Mouse (Mus musculus) cerebellum, adult 11-12 months (tissue): Measurements from ENCODE around the gene Ing5.
A peak's percentile ranks its signal among the peaks of the same experiment; 100 is the strongest.
"Not testable (repeated sequence)": the region's sequence is repeated elsewhere in the genome, so short reads cannot be mapped to it uniquely, and the experiment has no call there.

Experiments used
- DNase-seq: peaks from one replicate; pipeline ENCODE4 v3.0.0; 2022

Ing5 gene

GRCm38 (mm10) chr1:93811495-93812039, 7.8 kb downstream of the Ing5 start:
- DNase-seq, result peak; percentile 55

- DNase-seq, result no peak
Measured at GRCm38 (mm10) chr1:93817823-93818532, 14.2 kb downstream of the Ing5 start.

- peak; percentile 27 for DNase-seq
Measured at GRCm38 (mm10) chr1:93818722-93819121, 15.0 kb downstream of the Ing5 start.

- DNase-seq, result peak; percentile 43
Measured at GRCm38 (mm10) chr1:93823796-93824495, 20.2 kb downstream of the Ing5 start.

- no peak for DNase-seq
Measured at GRCm38 (mm10) chr1:93824609-93825008, 20.8 kb downstream of the Ing5 start, which contains the start of gene D2hgdh. D2hgdh (plus strand) TSS chr1:93824909.

GRCm38 (mm10) chr1:93825105-93825674, 21.4 kb downstream of the Ing5 start:
- DNase-seq, result peak; percentile 98

- DNase-seq, result peak; percentile 76
Measured at GRCm38 (mm10) chr1:93825771-93826539, 22.2 kb downstream of the Ing5 start.

- no peak for DNase-seq
Measured at GRCm38 (mm10) chr1:93826540-93826835, 22.7 kb downstream of the Ing5 start.

- not testable (repeated sequence) for DNase-seq
Measured at GRCm38 (mm10) chr1:93832754-93833360, 29.1 kb downstream of the Ing5 start.

GRCm38 (mm10) chr1:93834671-93835150, 30.9 kb downstream of the Ing5 start:
- no peak for DNase-seq

- no peak for DNase-seq
Measured at GRCm38 (mm10) chr1:93835211-93835610, 31.4 kb downstream of the Ing5 start.

- DNase-seq, result no peak
Measured at GRCm38 (mm10) chr1:93835876-93836531, 32.2 kb downstream of the Ing5 start.

GRCm38 (mm10) chr1:93836532-93836913, 32.8 kb downstream of the Ing5 start:
- no peak for DNase-seq

GRCm38 (mm10) chr1:93837335-93837734, 33.6 kb downstream of the Ing5 start:
- no peak for DNase-seq

GRCm38 (mm10) chr1:93838569-93838968, 34.8 kb downstream of the Ing5 start:
- not testable (repeated sequence) for DNase-seq

- DNase-seq, result not testable (repeated sequence)
Measured at GRCm38 (mm10) chr1:93845766-93846366, 42.1 kb downstream of the Ing5 start.

GRCm38 (mm10) chr1:93855790-93856189, 52.0 kb downstream of the Ing5 start:
- not testable (repeated sequence) for DNase-seq

GRCm38 (mm10) chr1:93857370-93857769, 53.6 kb downstream of the Ing5 start:
- no peak for DNase-seq

GRCm38 (mm10) chr1:93857991-93858390, 54.2 kb downstream of the Ing5 start:
- DNase-seq, result no peak

GRCm38 (mm10) chr1:93859619-93860018, 55.9 kb downstream of the Ing5 start:
- no peak for DNase-seq

- DNase-seq, result not testable (repeated sequence)
Measured at GRCm38 (mm10) chr1:93861048-93861447, 57.3 kb downstream of the Ing5 start, which contains the start of gene Gal3st2. Gal3st2 (plus strand) TSS chr1:93861306.
